Mouse (Mus musculus): Measurements from ENCODE around the gene Flrt2. TPM values are rescaled to one million over a fixed set of nuclear protein-coding genes. Genes with fewer than 3 reads are reported as not detected.

The Flrt2 gene
- total RNA-seq, 2 experiments from 2014 or later = 59.6 to 78.3 TPM

DNA sequence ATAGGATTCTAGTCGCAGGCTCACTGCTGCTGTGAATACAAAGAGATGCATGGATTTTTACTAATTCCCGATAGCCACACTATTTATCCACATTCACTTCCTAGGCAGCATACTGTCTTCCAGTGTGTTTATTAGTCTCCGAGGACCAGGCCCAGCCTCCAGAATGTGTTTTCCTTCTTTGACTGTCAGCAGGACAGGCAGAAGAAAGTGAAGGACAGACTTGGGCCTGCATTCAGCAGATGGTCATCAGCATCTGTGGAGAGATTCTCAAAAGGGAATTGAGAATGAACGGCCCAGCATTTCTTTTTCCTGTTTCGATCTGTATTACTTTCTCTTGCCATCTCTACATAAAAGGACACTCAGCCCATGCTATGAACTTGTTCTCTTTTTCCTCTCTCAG is 46.0 kb downstream of the Flrt2 start:
- no peak overlapping the region for H3K4me3 ChIP-seq
- no peak for DNase-seq (ENCODE audit: extremely low spot score in 1 of 2, low spot score in 2 of 2)
- no peak for TF ChIP-seq CTCF (IDR thresholded peaks at IDR 0.05)
- intact Hi-C loops (cut with DNase I) = no loop called here
- H3K27ac ChIP-seq = peak overlapping the region; percentile 85

GRCm38 (mm10) chr12:95738491-95739135 is 46.6 kb downstream of the Flrt2 start:
- Histone ChIP-seq H3K27ac (peak overlapping the region; percentile 85), H3K4me3 (no peak overlapping the region)
- intact Hi-C loops (cut with DNase I) = no loop called here
- DNase-seq (ENCODE audit: extremely low spot score in 1 of 2, low spot score in 2 of 2) = no peak
- no peak for TF ChIP-seq CTCF (IDR thresholded peaks at IDR 0.05)

GRCm38 (mm10) chr12:95739739-95740138 is 47.7 kb downstream of the Flrt2 start:
- no peak for TF ChIP-seq CTCF (IDR thresholded peaks at IDR 0.05)
- intact Hi-C loops (cut with DNase I) = no loop called here
- H3K27ac ChIP-seq = peak overlapping the region; percentile 85
- H3K4me3 ChIP-seq = no peak overlapping the region
- peak; percentile 26 to 42 for DNase-seq (ENCODE audit: extremely low spot score in 1 of 2, low spot score in 2 of 2)

- intact Hi-C loops (cut with DNase I) = no loop called here
- no peak for TF ChIP-seq CTCF (IDR thresholded peaks at IDR 0.05)
- Histone ChIP-seq H3K27ac (peak overlapping the region; percentile 40), H3K4me3 (no peak overlapping the region)
- DNase-seq (ENCODE audit: extremely low spot score in 1 of 2, low spot score in 2 of 2) = no peak
Measured at GRCm38 (mm10) chr12:95741296-95741695, 49.3 kb downstream of the Flrt2 start.

GRCm38 (mm10) chr12:95744307-95744706 is 52.3 kb downstream of the Flrt2 start:
- H3K4me3 ChIP-seq = no peak overlapping the region
- DNase-seq (ENCODE audit: extremely low spot score in 1 of 2, low spot score in 2 of 2) = peak in 1 of 2 experiments; percentile 17
- H3K27ac ChIP-seq = peak overlapping the region; percentile 57; the same call in 1 of the 2 replicates
- intact Hi-C loops (cut with DNase I) = no loop called here
- no peak for TF ChIP-seq CTCF (IDR thresholded peaks at IDR 0.05)

DNA sequence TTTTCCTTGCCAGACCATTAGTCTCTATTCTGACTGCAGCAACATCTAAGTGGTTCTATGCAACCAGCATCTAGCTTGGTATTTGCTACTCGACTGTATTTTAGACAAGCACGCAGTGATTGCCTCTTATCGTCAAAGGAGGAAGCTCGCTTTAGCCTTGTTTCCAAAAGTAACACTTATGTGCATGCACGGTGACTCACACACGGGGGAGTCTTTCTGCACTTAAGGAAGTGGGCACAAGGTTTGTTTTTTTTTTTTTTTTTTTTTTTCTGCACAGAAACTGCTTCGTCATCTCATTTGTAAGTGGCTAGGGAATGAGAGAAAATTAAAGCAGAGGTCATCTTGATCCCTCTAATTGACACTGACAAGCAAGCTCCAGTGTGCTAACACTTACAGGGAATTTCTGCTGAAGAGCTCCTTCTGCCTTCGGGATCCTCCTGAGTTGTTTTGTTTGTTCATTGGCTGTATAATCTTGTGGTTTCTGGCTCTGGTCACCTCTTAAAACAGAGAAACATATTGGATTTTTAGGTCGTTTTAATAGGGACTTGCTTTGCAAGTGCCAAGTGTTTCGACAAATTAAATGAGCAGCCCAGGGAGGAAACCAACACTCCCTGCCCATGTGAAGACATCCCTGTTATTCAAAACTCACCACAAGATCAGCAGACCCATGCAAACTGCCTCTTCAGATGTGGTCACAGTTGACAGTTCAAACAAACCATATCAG is 55.0 kb downstream of the Flrt2 start:
- DNase-seq (ENCODE audit: extremely low spot score in 1 of 2, low spot score in 2 of 2) = no peak

GRCm38 (mm10) chr12:95748760-95749159 is 56.7 kb downstream of the Flrt2 start:
- Histone ChIP-seq H3K4me3 (no peak overlapping the region), H3K27ac (no peak overlapping the region)
- intact Hi-C loops (cut with DNase I) = no loop called here
- TF ChIP-seq CTCF (IDR thresholded peaks at IDR 0.05) = no peak
- no peak for DNase-seq (ENCODE audit: extremely low spot score in 1 of 2, low spot score in 2 of 2)

More for the DNA sequence above, 55.0 kb downstream of the Flrt2 start:
- intact Hi-C loops (cut with DNase I) = no loop called here
- H3K27ac ChIP-seq = peak overlapping the region; percentile 81
- TF ChIP-seq CTCF (IDR thresholded peaks at IDR 0.05) = no peak
- H3K4me3 ChIP-seq = no peak overlapping the region

- intact Hi-C loops (cut with DNase I) = no loop called here
- Histone ChIP-seq H3K27ac (no peak overlapping the region), H3K4me3 (no peak overlapping the region)
- no peak for DNase-seq (ENCODE audit: extremely low spot score in 1 of 2, low spot score in 2 of 2)
- TF ChIP-seq CTCF (IDR thresholded peaks at IDR 0.05) = no peak
Measured at GRCm38 (mm10) chr12:95749248-95749647, 57.2 kb downstream of the Flrt2 start.

DNA sequence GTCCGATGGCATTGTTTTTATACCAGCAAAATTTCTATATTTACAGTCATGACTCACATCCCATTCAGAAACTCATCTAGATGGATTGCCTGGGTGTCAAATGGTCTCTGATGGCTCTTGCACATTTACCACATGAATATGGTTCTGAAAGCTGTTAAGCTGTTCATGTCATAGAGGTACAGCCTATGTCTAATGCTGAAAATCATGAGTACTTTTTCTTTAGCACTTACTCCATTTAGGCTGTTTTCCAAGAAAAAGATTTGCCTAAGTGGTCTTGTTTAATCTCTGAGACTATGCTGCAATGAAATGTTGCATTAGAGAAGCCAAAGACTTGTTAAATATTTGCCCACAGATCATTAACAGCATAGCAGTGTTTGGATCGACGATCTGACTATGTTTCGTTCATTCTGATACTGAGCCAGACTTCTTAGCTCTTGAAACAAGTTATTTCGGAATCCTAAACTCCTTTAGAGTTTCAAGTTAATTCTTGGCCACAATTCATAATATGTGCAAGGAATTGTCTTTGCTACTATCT is 67.3 kb downstream of the Flrt2 start:
- H3K4me3 ChIP-seq = no peak overlapping the region
- DNase-seq (ENCODE audit: extremely low spot score in 1 of 2, low spot score in 2 of 2) = no peak
- no peak for TF ChIP-seq CTCF (IDR thresholded peaks at IDR 0.05)
- no peak overlapping the region for H3K27ac ChIP-seq
- intact Hi-C loops (cut with DNase I) = no loop called here

GRCm38 (mm10) chr12:95765255-95765654 is 73.2 kb downstream of the Flrt2 start:
- no peak for DNase-seq (ENCODE audit: extremely low spot score in 1 of 2, low spot score in 2 of 2)
- no peak for TF ChIP-seq CTCF (IDR thresholded peaks at IDR 0.05)
- Histone ChIP-seq H3K4me3 (no peak overlapping the region), H3K27ac (no peak overlapping the region)
- intact Hi-C loops (cut with DNase I) = no loop called here

- intact Hi-C loops (cut with DNase I) = no loop called here
- no peak for TF ChIP-seq CTCF (IDR thresholded peaks at IDR 0.05)
- no peak for DNase-seq (ENCODE audit: extremely low spot score in 1 of 2, low spot score in 2 of 2)
- Histone ChIP-seq H3K4me3 (no peak overlapping the region), H3K27ac (no peak overlapping the region)
Measured at GRCm38 (mm10) chr12:95769041-95769440, 77.0 kb downstream of the Flrt2 start.

DNA sequence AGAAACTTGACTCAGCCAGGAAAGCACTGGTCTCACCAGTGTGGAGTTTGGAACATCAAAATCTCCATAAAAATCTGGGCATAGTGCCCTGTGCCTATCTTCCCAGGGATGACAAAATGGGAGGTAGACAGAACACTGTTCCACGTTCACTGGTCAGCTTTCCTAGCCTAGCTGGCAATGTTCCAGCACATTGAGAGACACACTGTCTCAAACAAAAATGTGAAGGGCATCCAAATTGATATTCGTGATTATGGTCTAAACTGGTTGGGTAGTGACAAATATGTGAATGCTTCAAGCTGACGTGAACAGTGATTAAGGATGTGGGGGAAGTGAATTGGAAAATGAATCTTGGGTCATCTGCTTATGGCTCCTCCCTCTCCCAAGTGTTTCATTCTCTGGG is 78.2 kb downstream of the Flrt2 start:
- intact Hi-C loops (cut with DNase I) = no loop called here
- DNase-seq (ENCODE audit: extremely low spot score in 1 of 2, low spot score in 2 of 2) = no peak

More for the DNA sequence above, 78.2 kb downstream of the Flrt2 start:
- H3K4me3 ChIP-seq = no peak overlapping the region
- H3K27ac ChIP-seq = no peak overlapping the region
- TF ChIP-seq CTCF (IDR thresholded peaks at IDR 0.05) = no peak
